Mouse (Mus musculus): ENCODE measurements around the gene Usp7. TPM values are rescaled to one million over a fixed set of nuclear protein-coding genes. Genes with fewer than 3 reads are reported as not detected.

The Usp7 gene
- polyA plus RNA-seq, 1 experiment from 2014 or later, result 15.8 TPM

GRCm38 (mm10) chr16:8731630-8732029, 60.5 kb downstream of the Usp7 start:
- TF ChIP-seq CTCF (IDR thresholded peaks at IDR 0.05; ENCODE audit: low read depth), result no peak
- no peak for TF ChIP-seq EP300 (IDR thresholded peaks at IDR 0.05; ENCODE audit: low read depth)
- WGBS (ENCODE audit: insufficient replicate concordance), result 68% methylated on average over 7 of the region's 7 CpGs
- ATAC-seq (no peak), DNase-seq (no peak)
- Histone ChIP-seq H3K9me3 (ENCODE audit: low read length) (no peaks in the 10 kb centered on the region), H3K36me3 (replicated peaks; ENCODE audit: insufficient read depth, low read length) (peaks cover 14% of the 10 kb centered on the region; the same call in 1 of the 2 replicates), H3K4me2 (ENCODE audit: low read depth, low read length) (0 out of 2 replicates have a peak overlapping the region, but pooled peaks have one; percentile 1), H3K4me1 (ENCODE audit: insufficient read depth) (peaks cover 67% of the 10 kb centered on the region), H3K27ac (ENCODE audit: low read depth) (no peak overlapping the region), H3K9ac (replicated peaks) (no peak overlapping the region), H3K27me3 (ENCODE audit: insufficient read depth, low read length) (no peaks in the 10 kb centered on the region), H3K4me3 (ENCODE audit: low read depth, low read length) (no peak overlapping the region)

- TF ChIP-seq CTCF (IDR thresholded peaks at IDR 0.05; ENCODE audit: low read depth) (no peak), EP300 (IDR thresholded peaks at IDR 0.05; ENCODE audit: low read depth) (no peak)
- Histone ChIP-seq H3K36me3 (replicated peaks; ENCODE audit: insufficient read depth, low read length) (peaks cover 7% of the 10 kb centered on the region; the same call in 1 of the 2 replicates), H3K4me3 (ENCODE audit: low read depth, low read length) (no peak overlapping the region), H3K27me3 (ENCODE audit: insufficient read depth, low read length) (no peaks in the 10 kb centered on the region), H3K4me1 (ENCODE audit: insufficient read depth) (peaks cover 55% of the 10 kb centered on the region), H3K9me3 (ENCODE audit: low read length) (no peaks in the 10 kb centered on the region), H3K4me2 (ENCODE audit: low read depth, low read length) (no peak overlapping the region), H3K27ac (ENCODE audit: low read depth) (no peak overlapping the region), H3K9ac (replicated peaks) (no peak overlapping the region)
- 83% methylated on average over 5 of the region's 5 CpGs for WGBS (ENCODE audit: insufficient replicate concordance)
- ATAC-seq (no peak), DNase-seq (no peak)
Measured at GRCm38 (mm10) chr16:8728111-8728748, 63.9 kb downstream of the Usp7 start.

DNA sequence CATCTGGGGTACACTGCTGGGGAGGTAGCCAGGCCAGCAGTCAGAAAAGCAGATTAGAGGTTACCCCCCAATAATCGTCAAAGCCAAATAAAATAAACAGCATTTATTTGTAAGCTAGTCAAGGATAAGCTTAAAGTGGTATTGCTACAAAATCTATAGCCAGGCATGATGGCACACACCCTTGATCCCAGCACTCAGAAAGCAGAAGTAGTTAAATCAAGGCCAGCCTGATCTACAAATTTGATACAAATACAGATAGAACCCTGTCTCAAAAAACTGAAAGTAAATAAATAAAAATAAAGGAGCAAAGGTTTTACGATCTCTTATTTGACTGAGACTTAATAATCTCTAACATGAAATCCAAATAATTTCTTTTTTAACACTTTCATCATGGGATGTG, 66.3 kb downstream of the Usp7 start:
- H3K27ac ChIP-seq (ENCODE audit: low read depth), result no peak overlapping the region

GRCm38 (mm10) chr16:8724031-8724430, 68.1 kb downstream of the Usp7 start:
- TF ChIP-seq CTCF (IDR thresholded peaks at IDR 0.05; ENCODE audit: low read depth) (no peak), EP300 (IDR thresholded peaks at IDR 0.05; ENCODE audit: low read depth) (no peak)
- H3K4me3 ChIP-seq (ENCODE audit: low read depth, low read length), result no peak overlapping the region
- no peak overlapping the region for H3K4me2 ChIP-seq (ENCODE audit: low read depth, low read length)
- H3K36me3 ChIP-seq (replicated peaks; ENCODE audit: insufficient read depth, low read length), result peaks cover 16% of the 10 kb centered on the region; the same call in 1 of the 2 replicates
- no peak overlapping the region for H3K9ac ChIP-seq (replicated peaks)
- no peak overlapping the region for H3K27ac ChIP-seq (ENCODE audit: low read depth)
- no peak for ATAC-seq
- H3K9me3 ChIP-seq (ENCODE audit: low read length), result no peaks in the 10 kb centered on the region
- no peak for DNase-seq
- 83% methylated on average over 3 of the region's 3 CpGs for WGBS (ENCODE audit: insufficient replicate concordance)
- peaks cover 35% of the 10 kb centered on the region for H3K4me1 ChIP-seq (ENCODE audit: insufficient read depth)
- H3K27me3 ChIP-seq (ENCODE audit: insufficient read depth, low read length), result no peaks in the 10 kb centered on the region

More for the DNA sequence above, 66.3 kb downstream of the Usp7 start:
- ATAC-seq (no peak), DNase-seq (no peak)
- Histone ChIP-seq H3K9me3 (ENCODE audit: low read length) (no peaks in the 10 kb centered on the region), H3K9ac (replicated peaks) (no peak overlapping the region), H3K4me2 (ENCODE audit: low read depth, low read length) (no peak overlapping the region), H3K27me3 (ENCODE audit: insufficient read depth, low read length) (no peaks in the 10 kb centered on the region), H3K4me3 (ENCODE audit: low read depth, low read length) (no peak overlapping the region), H3K4me1 (ENCODE audit: insufficient read depth) (peaks cover 46% of the 10 kb centered on the region), H3K36me3 (replicated peaks; ENCODE audit: insufficient read depth, low read length) (peaks cover 13% of the 10 kb centered on the region; the same call in 1 of the 2 replicates)
- TF ChIP-seq EP300 (IDR thresholded peaks at IDR 0.05; ENCODE audit: low read depth) (no peak), CTCF (IDR thresholded peaks at IDR 0.05; ENCODE audit: low read depth) (no peak)
- 85% methylated on average over 2 of the region's 2 CpGs for WGBS (ENCODE audit: insufficient replicate concordance)

GRCm38 (mm10) chr16:8720447-8720846, 71.7 kb downstream of the Usp7 start:
- WGBS (ENCODE audit: insufficient replicate concordance), result 90% methylated on average over 4 of the region's 4 CpGs

GRCm38 (mm10) chr16:8717744-8718143, 74.4 kb downstream of the Usp7 start:
- no peak for DNase-seq
- Histone ChIP-seq H3K4me1 (ENCODE audit: insufficient read depth) (peaks cover 8% of the 10 kb centered on the region; the same call in 1 of the 2 replicates), H3K4me2 (ENCODE audit: low read depth, low read length) (no peak overlapping the region), H3K4me3 (ENCODE audit: low read depth, low read length) (no peak overlapping the region), H3K36me3 (replicated peaks; ENCODE audit: insufficient read depth, low read length) (peaks cover 54% of the 10 kb centered on the region), H3K27me3 (ENCODE audit: insufficient read depth, low read length) (no peaks in the 10 kb centered on the region), H3K9me3 (ENCODE audit: low read length) (no peaks in the 10 kb centered on the region), H3K9ac (replicated peaks) (no peak overlapping the region), H3K27ac (ENCODE audit: low read depth) (no peak overlapping the region)
- TF ChIP-seq CTCF (IDR thresholded peaks at IDR 0.05; ENCODE audit: low read depth) (no peak), EP300 (IDR thresholded peaks at IDR 0.05; ENCODE audit: low read depth) (no peak)
- WGBS (ENCODE audit: insufficient replicate concordance), result 92% methylated on average over 10 of the region's 10 CpGs
- ATAC-seq, result no peak

More at GRCm38 (mm10) chr16:8720447-8720846, 71.7 kb downstream of the Usp7 start:
- TF ChIP-seq CTCF (IDR thresholded peaks at IDR 0.05; ENCODE audit: low read depth) (no peak), EP300 (IDR thresholded peaks at IDR 0.05; ENCODE audit: low read depth) (no peak)
- Histone ChIP-seq H3K4me2 (ENCODE audit: low read depth, low read length) (no peak overlapping the region), H3K4me1 (ENCODE audit: insufficient read depth) (peaks cover 19% of the 10 kb centered on the region), H3K4me3 (ENCODE audit: low read depth, low read length) (no peak overlapping the region), H3K27ac (ENCODE audit: low read depth) (no peak overlapping the region), H3K27me3 (ENCODE audit: insufficient read depth, low read length) (no peaks in the 10 kb centered on the region), H3K9ac (replicated peaks) (no peak overlapping the region), H3K36me3 (replicated peaks; ENCODE audit: insufficient read depth, low read length) (peaks cover 28% of the 10 kb centered on the region), H3K9me3 (ENCODE audit: low read length) (no peaks in the 10 kb centered on the region)
- no peak for ATAC-seq
- DNase-seq, result no peak

Data from liver, postnatal 0 days (tissue).